Mouse (Mus musculus): ENCODE measurements around the gene Brd2. TPM values are rescaled to one million over a fixed set of nuclear protein-coding genes. Genes with fewer than 3 reads are reported as not detected.

Brd2 gene
- total RNA-seq (2023), result 100 to 1,000 TPM; 526 to 537 TPM

GRCm38 (mm10) chr17:34122188-34122984 is at the start of gene Brd2:
Gene Brd2 (minus strand): TSS chr17:34122634.

GRCm38 (mm10) chr17:34152923-34153322 is 30.5 kb upstream of the Brd2 start, which contains the start of gene H2-DMb1:
Gene H2-DMb1 (plus strand): TSS chr17:34153072.

GRCm38 (mm10) chr17:34143033-34143432 is 20.6 kb upstream of the Brd2 start, which contains the start of gene H2-DMb2:
Gene H2-DMb2 (plus strand): TSS chr17:34143307.

GRCm38 (mm10) chr17:34119249-34120179 is 2.9 kb downstream of the Brd2 start, which contains the start of gene H2-DMa:
Gene H2-DMa (plus strand): TSS chr17:34119541.

GRCm38 (mm10) chr17:34092197-34092875 is 30.1 kb downstream of the Brd2 start, which contains the start of gene H2-Oa:
Gene H2-Oa (plus strand): TSS chr17:34092340.

Other genes starting within 250 kb of the Brd2 start
- not detected for gene Gm7029, start 248.8 kb downstream of the Brd2 start, total RNA-seq (2023)
- gene Kifc1, start 232.0 kb downstream of the Brd2 start, total RNA-seq (2023), result 1 to 10 TPM; 3.7 to 4.7 TPM
- gene Platr17, start 217.5 kb downstream of the Brd2 start, total RNA-seq (2023), result under 1 TPM; 0.74 to 0.96 TPM
- 10 to 100 TPM; 56.7 to 66.7 TPM for gene Daxx, start 213.2 kb downstream of the Brd2 start, total RNA-seq (2023)
- 100 to 1,000 TPM; 452 to 506 TPM for gene Tapbp, start 206.7 kb downstream of the Brd2 start, total RNA-seq (2023)
- 10 to 100 TPM; 34.9 to 41.2 TPM for gene Zbtb22, start 206.7 kb downstream of the Brd2 start, total RNA-seq (2023)
- gene Rgl2, start 193.1 kb downstream of the Brd2 start, total RNA-seq (2023), result 100 to 1,000 TPM; 191 to 196 TPM
- gene Pfdn6, start 182.3 kb downstream of the Brd2 start, total RNA-seq (2023), result 10 to 100 TPM; 62.1 to 66.8 TPM
- 10 to 100 TPM; 40.2 to 41.2 TPM for gene Wdr46, start 182.0 kb downstream of the Brd2 start, total RNA-seq (2023)
- gene B3galt4, start 171.1 kb downstream of the Brd2 start, total RNA-seq (2023), result 1 to 10 TPM; 6.1 to 7.1 TPM
- 10 to 100 TPM; 95.0 to 95.1 TPM for gene Vps52, start 166.8 kb downstream of the Brd2 start, total RNA-seq (2023)
- gene Rps18, start 166.6 kb downstream of the Brd2 start, total RNA-seq (2023), result 1,000 to 10,000 TPM; 1,402 to 1,461 TPM
- 1,000 to 10,000 TPM; 2,757 to 2,769 TPM for gene H2-K1, start 122.3 kb downstream of the Brd2 start, total RNA-seq (2023)
- 10 to 100 TPM; 35.8 to 40.6 TPM for gene Ring1, start 98.0 kb downstream of the Brd2 start, total RNA-seq (2023)
- gene H2-Ke6, start 94.6 kb downstream of the Brd2 start, total RNA-seq (2023), result 100 to 1,000 TPM; 145 to 161 TPM
- gene Slc39a7, start 91.0 kb downstream of the Brd2 start, total RNA-seq (2023), result 10 to 100 TPM; 81.1 to 92.0 TPM
- gene Rxrb, start 90.8 kb downstream of the Brd2 start, total RNA-seq (2023), result 100 to 1,000 TPM; 119 to 129 TPM
- 1 to 10 TPM; 9.3 to 9.6 TPM for gene Col11a2, start 83.2 kb downstream of the Brd2 start, total RNA-seq (2023)
- gene H2-Oa, start 30.3 kb downstream of the Brd2 start, total RNA-seq (2023), result 100 to 1,000 TPM; 208 to 232 TPM
- gene H2-DMa, start 3.1 kb downstream of the Brd2 start, total RNA-seq (2023), result 100 to 1,000 TPM; 579 to 585 TPM
- gene H2-DMb2, start 20.7 kb upstream of the Brd2 start, total RNA-seq (2023), result 1,000 to 10,000 TPM; 1,421 to 1,463 TPM
- 100 to 1,000 TPM; 605 to 615 TPM for gene H2-DMb1, start 30.4 kb upstream of the Brd2 start, total RNA-seq (2023)
- gene Tap1, start 64.9 kb upstream of the Brd2 start, total RNA-seq (2023), result 100 to 1,000 TPM; 143 to 169 TPM
- 100 to 1,000 TPM in 1 of 2 experiments, 10 to 100 TPM in 1; 96.9 to 120 TPM for gene Psmb9, start 65.1 kb upstream of the Brd2 start, total RNA-seq (2023)
- 100 to 1,000 TPM; 240 to 265 TPM for gene Psmb8, start 75.1 kb upstream of the Brd2 start, total RNA-seq (2023)
- 100 to 1,000 TPM; 125 to 140 TPM for gene Tap2, start 80.9 kb upstream of the Brd2 start, total RNA-seq (2023)
- gene H2-Ob, start 116.3 kb upstream of the Brd2 start, total RNA-seq (2023), result 1,000 to 10,000 TPM; 1,014 to 1,076 TPM
- gene H2-Ab1, start 135.1 kb upstream of the Brd2 start, total RNA-seq (2023), result 1,000 to 10,000 TPM; 6,321 to 6,441 TPM
- 1,000 to 10,000 TPM; 4,632 to 4,642 TPM for gene H2-Aa, start 165.2 kb upstream of the Brd2 start, total RNA-seq (2023)
- gene H2-Eb1, start 183.2 kb upstream of the Brd2 start, total RNA-seq (2023), result 1,000 to 10,000 TPM; 3,437 to 3,484 TPM
- gene H2-Eb2, start 203.0 kb upstream of the Brd2 start, total RNA-seq (2023), result 10 to 100 TPM; 33.6 to 48.0 TPM
- 10 to 100 TPM in 1 of 2 experiments, 1 to 10 TPM in 1; 9.3 to 12.5 TPM for gene Btnl2, start 232.2 kb upstream of the Brd2 start, total RNA-seq (2023)